Mouse (Mus musculus) splenic B cell, adult 2 months (primary cell): Measurements from ENCODE around the gene Arhgef33.
"Not testable (repeated sequence)": the region's sequence is repeated elsewhere in the genome, so short reads cannot be mapped to it uniquely, and the experiment has no call there.

Experiments used
- DNase-seq: peaks from one replicate; pipeline ENCODE4 v3.0.0-alpha.2; 2011; ENCODE audit warnings: low read depth, low spot score
- H3K27me3 ChIP-seq: 2 replicates; pipeline ENCODE4 v1.6.1; 2012; ENCODE audit warnings: mild to moderate bottlenecking, low read length, moderate library complexity, mixed read lengths; ENCODE audit not compliant: control insufficient read depth, poor library complexity, insufficient read depth, severe bottlenecking
- H3K36me3 ChIP-seq: 2 replicates; pipeline ENCODE4 v1.6.1; 2012; ENCODE audit warnings: mild to moderate bottlenecking, low read length, moderate library complexity, mixed read lengths; ENCODE audit not compliant: control insufficient read depth, poor library complexity, insufficient read depth, severe bottlenecking

Arhgef33 gene

DNA sequence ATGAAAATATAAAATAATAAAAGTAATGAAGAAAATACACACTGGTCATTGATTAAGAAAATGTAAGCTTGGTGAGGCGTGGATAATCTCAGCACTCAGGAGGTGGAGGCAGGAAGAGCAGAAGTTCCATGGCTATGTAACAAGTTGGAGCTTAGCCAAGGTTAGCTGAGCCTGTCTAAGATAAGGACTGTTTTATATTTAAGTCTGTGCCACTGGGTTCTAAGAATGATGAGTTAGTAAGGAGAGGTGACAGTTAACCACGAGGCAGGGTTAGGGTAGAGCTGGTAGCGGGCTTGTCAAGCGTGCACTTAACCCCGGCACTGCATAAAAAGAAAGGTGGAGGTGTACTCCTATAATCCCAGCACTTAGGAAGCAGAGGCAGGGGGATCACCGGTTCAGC lies 15.0 kb downstream of the Arhgef33 start:
- H3K27me3 ChIP-seq = no peaks in the 10 kb centered on the region
- H3K36me3 ChIP-seq = no peaks in the 10 kb centered on the region
- no peak for DNase-seq

DNA sequence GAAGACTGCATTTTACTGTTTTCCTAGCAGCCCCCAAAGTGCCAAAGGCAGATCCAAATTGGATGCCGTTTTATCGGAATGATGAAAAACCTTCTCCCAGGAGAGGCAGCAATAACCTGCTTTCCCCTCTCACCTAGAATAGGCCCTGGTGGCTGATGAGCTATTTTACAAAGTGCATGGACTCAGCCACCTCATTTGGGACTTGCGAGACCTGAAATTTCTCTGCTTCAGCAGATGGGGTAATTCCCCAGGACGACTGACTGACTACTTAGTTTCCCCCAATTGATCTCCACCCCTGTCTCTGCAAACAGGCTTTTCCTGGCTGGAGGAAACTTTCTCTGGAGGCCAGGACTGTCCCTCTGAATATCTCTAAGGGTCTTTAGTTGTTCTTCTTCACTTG lies 15.8 kb downstream of the Arhgef33 start:
- Histone ChIP-seq H3K27me3 (no peaks in the 10 kb centered on the region), H3K36me3 (no peaks in the 10 kb centered on the region)
- DNase-seq = no peak

DNA sequence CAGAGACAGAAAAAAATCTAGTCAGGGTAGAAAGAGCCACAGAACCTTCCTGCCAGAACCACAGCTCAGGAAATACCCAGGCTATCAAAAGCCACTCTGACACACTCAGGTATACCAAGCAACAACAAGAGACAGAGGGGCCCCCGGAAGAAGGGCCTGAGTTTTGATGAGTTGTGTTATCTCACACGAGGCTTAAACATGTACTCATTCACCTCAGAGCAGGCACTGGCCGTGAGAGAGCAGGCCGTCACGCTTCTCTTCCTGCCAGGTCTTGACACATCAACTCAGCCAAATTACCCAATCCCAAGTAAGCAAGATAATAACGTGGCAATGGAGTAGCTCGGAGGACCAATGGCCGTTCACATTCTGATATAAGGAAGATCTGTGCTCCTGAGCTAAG lies 16.5 kb downstream of the Arhgef33 start:
- Histone ChIP-seq H3K27me3 (no peaks in the 10 kb centered on the region), H3K36me3 (no peaks in the 10 kb centered on the region)
- DNase-seq = peak; percentile 7

DNA sequence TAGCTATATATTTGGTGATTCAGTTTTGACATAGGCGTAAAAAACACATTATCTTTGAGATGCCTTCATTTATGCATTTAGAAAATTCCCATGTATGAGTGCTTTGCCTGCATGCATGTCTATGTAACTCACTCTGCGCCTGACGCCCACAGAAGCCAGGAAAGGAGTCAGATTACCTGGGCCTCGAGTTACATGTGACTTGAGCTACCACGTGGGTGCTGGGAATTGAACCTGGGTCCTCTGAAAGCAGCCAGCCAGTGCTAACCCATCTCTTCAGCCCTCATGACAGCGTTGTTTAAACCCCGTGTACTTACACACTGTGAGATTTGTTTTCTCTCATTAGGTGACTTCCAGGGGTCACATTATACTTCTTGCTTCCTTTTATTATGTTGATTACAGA lies 17.3 kb downstream of the Arhgef33 start:
- no peak for DNase-seq
- Histone ChIP-seq H3K27me3 (no peaks in the 10 kb centered on the region), H3K36me3 (no peaks in the 10 kb centered on the region)

DNA sequence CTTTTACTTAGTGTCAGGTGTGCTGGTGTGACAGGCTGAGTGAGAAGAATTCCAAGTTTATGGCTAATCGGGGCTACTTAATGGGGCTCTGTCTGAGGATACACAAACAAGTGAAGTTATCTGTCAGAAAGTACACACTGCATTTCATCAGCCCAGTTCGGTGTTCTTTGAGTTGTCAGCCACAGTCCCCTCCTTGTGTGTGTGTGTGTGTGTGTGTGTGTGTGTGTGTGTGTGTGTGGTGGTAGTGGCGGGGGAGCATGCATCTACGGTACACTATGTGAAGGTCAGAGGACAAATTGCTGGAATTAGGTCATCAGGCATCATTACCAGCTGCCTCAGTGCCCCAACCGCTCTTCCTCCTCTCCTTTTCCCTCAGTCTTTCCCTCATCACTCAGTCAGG lies 18.2 kb downstream of the Arhgef33 start:
- DNase-seq = no peak
- Histone ChIP-seq H3K36me3 (no peaks in the 10 kb centered on the region), H3K27me3 (no peaks in the 10 kb centered on the region)

DNA sequence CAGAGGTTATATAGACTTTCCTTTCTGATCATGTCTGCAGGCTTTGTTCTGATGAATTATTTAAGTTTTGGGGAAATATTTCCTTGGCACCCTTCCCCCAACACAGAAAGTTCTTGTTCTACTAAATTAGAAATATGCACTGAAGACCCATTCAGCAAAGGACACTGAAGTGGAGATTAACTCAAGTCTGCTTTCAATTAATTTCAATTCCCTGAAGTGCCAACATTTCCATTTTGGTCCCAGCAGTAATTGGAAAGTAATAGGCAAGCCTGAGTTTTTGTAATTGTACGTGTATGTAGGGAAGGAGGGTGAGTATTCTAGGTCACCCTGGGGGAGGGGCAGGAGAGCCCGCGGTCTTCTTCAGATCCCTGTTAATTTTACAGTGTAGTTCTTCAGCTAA lies 19.2 kb downstream of the Arhgef33 start:
- no peak for DNase-seq
- no peaks in the 10 kb centered on the region for H3K27me3 ChIP-seq
- H3K36me3 ChIP-seq = no peaks in the 10 kb centered on the region

DNA sequence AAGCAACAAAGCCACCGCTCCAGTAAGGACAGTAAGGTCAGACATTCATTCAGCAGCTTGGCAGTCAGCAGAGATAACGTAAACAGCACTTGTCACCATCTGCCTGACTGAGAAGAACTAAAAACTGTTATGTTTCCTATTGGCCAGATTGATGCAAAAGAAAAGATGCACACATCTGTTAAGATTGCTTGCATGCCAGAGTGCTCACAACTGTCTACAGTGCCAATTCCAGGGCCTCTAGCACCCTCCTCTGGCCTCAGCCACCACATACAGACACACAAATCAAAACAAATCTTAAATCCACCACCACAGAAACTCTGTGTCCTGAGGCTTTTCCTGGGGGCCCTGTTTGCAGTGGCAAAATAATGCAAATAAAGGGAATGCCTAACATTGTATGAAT lies 25.2 kb downstream of the Arhgef33 start:
- Histone ChIP-seq H3K36me3 (no peaks in the 10 kb centered on the region), H3K27me3 (no peaks in the 10 kb centered on the region)
- DNase-seq = peak; percentile 28

DNA sequence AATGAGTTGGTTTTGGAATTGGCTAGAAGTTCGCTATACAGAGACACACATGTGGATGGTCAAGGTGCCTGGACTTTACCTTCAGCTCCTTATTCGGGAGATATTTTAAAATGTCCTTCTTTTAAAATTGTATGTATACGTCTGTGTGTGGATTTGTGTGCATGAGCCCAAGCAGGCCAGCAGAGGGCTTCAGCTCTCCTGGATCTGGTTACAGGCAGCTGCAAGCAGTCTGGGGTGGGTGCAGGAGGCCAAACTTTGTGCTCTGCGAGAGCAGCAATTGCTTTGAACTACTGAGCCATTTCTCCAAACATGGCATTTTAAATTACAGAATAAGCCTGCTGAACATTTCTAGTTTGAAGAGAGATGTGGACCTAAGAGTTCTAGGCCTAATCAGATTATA lies 38.1 kb downstream of the Arhgef33 start:
- DNase-seq = peak; percentile 41
- H3K36me3 ChIP-seq = no peaks in the 10 kb centered on the region
- no peaks in the 10 kb centered on the region for H3K27me3 ChIP-seq

DNA sequence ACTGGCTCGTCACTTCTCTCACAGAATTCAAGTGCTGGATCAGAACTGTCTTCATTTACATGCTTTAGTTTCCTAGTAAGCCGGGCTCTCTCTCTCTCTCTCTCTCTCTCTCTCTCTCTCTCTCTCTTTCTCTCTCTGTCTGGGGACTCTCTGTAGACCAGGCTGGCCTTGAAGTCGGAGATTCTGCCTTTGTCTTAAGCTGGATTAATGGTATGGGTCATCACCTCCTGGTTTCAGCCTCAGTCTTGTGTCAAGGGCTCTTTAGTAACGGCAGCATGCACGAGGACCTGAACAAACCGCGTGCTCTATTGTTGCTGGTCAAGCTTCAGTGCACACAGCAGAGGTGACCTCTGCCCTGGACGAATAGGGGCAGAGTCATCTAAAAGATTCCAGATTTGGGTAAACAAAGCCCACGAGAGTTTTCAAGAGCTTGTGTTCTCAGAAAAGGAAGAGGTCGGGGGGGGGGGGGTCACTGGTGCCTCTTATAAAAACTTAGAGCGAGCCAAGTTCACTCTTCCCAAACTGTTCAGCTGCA lies 39.5 kb downstream of the Arhgef33 start:
- DNase-seq = no peak
- Histone ChIP-seq H3K36me3 (no peaks in the 10 kb centered on the region), H3K27me3 (no peaks in the 10 kb centered on the region)

DNA sequence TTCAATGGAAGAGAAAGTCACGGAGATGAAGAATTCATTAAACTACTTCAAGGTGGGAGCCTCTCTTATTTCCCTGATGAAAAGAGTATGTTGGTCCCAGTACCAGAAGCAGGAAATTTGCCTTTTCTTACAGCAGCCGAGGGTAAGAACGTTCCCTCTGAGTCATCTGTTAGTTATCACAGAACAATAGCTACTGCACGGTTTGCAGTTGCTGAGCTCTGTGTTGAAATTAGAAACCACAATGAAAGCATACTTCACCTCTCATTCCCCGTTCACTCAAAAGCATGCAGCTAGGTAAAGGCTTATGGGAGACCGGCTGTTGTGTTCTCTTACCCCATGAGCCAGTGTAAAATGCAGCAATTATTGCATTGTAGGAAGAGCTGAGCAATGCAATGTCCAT lies 40.0 kb downstream of the Arhgef33 start:
- DNase-seq = no peak
- Histone ChIP-seq H3K27me3 (no peaks in the 10 kb centered on the region), H3K36me3 (no peaks in the 10 kb centered on the region)

DNA sequence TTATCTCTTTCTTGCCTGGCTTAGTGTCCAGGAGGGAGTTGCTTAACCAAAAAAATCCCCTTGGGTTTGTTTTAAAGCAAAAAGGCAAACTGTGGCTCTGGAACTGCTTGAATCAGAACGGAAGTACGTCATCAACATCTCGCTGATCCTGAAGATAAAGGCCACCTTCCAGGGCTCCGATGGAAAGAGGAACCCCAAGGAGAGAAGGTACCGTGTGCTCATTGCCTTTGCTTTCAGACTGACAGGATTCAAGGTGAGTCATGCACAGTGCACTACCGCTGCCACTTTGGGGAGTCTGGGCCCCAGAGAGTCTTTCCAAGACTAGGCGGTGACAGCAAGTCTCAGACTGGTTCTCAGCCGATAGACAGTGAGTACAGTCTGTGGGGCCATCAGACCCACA lies 53.0 kb downstream of the Arhgef33 start:
- Histone ChIP-seq H3K36me3 (no peaks in the 10 kb centered on the region), H3K27me3 (no peaks in the 10 kb centered on the region)
- no peak for DNase-seq

DNA sequence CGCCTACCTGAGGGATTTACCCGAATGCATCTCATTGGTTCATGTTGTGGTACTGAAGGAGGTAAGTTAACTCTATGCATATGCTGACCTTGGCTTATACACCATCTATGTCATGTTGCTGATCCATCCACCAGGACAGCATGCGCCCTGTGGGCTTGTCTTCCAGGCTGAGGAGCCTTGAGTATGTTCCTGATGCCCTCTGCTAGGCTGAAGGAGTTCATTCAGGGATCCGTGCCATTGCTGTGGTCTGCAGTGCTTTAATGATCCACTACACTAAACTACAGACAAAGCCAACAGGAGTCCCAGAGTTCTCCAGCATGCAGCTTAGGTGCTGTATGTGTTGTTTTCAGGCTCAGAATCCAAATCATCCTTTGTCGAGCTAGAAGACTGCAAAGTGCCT lies 60.1 kb downstream of the Arhgef33 start:
- Histone ChIP-seq H3K27me3 (no peaks in the 10 kb centered on the region), H3K36me3 (no peaks in the 10 kb centered on the region)
- no peak for DNase-seq

DNA sequence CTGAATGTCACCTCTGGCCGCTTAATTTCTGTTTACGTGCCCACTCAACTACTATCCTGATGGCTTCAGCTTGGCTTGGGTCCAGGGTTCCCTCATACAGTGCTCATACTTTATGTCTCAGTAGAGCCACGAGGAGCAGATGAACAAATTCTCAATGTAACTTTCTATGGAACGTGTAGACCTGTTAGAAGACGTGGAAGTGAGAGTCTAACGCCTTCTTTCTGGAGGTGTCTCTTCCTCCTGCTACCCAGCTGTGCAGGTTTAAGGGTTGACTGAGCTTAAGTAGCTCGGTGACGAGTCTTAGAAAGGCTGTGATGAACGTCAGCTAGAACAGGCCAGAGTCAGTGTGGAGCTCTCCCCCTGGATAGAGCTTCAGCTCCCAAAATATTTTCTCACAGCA lies 61.4 kb downstream of the Arhgef33 start:
- DNase-seq = peak; percentile 50
- H3K27me3 ChIP-seq = no peaks in the 10 kb centered on the region
- H3K36me3 ChIP-seq = no peaks in the 10 kb centered on the region

DNA sequence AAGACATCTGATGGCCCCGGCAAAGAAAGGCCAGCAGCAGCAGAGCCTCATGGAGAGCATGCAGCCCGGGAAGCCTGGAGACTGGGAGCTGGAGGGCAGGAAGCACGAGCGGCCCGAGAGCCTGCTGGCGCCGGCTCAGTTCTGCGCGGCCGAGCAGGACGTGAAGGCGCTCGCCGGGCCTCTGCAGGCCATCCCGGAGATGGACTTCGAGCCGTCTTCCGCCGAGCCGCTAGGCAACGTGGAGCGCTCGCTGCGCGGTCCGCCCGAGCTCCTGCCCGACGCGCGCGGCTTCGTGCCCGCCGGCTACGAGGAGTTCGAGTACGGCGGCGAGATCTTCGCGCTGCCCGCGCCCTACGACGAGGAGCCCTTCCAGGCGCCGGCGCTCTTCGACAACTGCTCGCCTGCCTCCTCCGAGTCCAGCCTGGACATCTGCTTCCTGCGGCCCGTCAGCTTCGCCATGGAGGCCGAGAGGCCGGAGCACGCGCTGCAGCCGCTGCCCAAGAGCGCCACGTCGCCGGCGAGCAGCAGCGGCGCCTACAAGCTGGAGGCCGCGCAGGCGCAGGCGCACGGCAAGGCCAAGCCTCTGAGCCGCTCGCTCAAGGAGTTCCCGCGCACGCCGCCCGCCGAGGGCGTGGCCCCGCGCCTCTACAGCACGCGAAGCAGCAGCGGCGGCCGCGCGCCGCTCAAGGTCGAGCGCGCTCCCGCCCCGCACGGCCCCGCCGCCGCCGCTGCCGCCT lies 66.0 kb downstream of the Arhgef33 start, which contains the start of gene Gm10190:
Gene Gm10190, minus strand, starts transcription at position 553 of the 737 bp plus-strand sequence.
- DNase-seq = peak; percentile 90
- H3K36me3 ChIP-seq = no peaks in the 10 kb centered on the region
- H3K27me3 ChIP-seq = no peaks in the 10 kb centered on the region

DNA sequence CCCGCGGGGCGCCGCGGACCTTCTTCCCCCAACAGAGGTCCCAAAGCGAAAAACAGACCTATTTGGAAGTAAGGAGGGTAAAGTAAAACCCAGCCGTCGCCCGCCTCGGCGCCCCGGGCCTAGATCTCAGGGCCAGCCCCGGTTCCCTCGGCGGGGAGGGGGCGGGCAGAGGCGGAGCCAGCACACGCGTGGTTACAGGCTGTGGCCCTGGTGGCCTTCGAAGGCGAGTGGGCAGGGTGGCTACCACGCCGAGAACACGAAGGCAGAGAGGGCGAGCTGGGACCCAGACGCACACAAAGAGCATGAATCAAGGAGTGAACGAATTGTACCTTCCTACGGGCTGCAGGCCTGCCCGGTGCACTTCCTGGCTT lies 66.5 kb downstream of the Arhgef33 start:
- Histone ChIP-seq H3K36me3 (no peaks in the 10 kb centered on the region), H3K27me3 (no peaks in the 10 kb centered on the region)
- DNase-seq = no peak

DNA sequence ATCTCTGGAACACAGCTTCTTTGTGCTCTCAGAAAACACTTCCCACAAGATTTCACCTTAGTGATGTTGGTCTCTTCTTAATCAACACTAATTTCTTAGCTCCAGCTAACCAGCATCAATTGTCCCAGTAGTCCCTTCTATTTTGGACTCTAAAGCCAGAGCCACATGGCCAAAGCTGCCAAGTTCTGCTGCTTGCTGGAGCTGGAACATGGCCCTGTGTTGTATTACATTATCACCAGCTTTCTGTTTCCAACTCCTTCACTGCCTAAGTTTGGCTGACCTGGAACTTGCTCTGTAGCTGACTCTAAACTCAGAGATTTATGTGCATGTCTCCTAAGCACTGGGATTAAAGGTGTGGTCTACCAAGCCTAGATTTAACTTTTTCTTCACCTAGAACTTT lies 71.2 kb downstream of the Arhgef33 start:
- not testable (repeated sequence) for H3K36me3 ChIP-seq, DNase-seq, H3K27me3 ChIP-seq
